Mouse (Mus musculus): ENCODE data around the gene Olfr896-ps1.

Olfr896-ps1 gene

DNA sequence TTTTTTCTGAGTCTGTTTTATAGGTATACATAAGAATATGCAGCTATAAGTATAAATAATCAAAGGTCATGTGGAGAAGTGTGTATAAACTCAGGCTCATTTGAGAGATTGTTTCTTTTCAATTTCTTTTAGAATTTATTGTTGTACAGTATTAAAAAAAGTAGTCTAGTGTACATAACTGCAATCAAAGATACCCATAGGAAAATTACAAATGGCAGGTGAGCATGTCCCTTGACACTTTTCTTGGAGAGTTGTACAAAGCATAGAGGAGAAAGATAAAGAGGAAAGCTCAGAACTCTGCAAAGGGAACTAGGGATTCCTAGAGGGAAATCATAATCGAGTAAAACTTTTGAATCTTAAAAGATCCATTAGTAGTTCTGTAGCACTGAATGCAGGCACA lies at the start of gene Olfr896-ps1:
Gene Olfr896-ps1 (plus strand): TSS at position 301 of the 400 bp plus-strand sequence.
- no peak for DNase-seq (ENCODE audit: low spot score in 2 of 2)

DNA sequence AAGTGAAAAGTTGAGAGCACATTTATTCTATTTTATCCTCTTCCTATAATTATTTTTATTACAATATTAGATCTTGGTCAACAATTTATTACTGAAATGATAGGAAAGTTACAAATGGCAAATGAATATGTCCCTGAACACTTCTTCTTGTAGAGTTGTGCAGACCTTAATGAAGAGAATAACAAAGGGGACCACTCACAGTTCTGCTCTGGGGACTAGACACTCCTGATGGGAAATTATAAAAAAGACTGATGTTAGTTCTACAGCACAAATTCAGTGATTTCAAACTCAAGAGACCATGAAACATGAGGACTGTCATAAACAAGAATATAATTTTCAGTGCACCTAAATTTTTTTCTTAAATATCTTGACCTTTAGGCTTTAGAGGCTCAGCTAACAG lies 38.4 kb upstream of the Olfr896-ps1 start, which contains the start of gene Olfr143:
Gene Olfr143 (plus strand): TSS at position 301 of the 400 bp plus-strand sequence.
- DNase-seq (ENCODE audit: low spot score in 2 of 2), result no peak

DNA sequence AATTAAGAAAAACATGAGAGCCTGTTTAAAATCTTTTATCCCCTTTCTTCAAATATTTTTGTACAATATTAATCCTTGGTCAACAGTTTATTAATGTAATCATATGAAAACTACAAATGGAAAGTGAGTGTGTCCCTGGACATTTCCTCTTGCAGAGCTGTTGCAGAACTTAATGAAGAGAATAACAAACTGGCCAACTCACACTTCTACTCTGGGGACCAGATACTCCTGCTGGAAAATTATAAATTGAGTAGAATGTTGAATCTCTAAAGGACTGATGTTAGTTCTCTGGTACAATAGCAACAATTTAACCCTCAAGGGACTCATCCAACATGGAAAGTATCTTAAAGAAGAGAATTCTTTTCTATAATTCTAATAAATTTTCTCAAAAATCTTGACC lies 23.4 kb upstream of the Olfr896-ps1 start, which contains the start of gene Olfr895:
Gene Olfr895 (plus strand): TSS at position 301 of the 400 bp plus-strand sequence.
- no peak for DNase-seq (ENCODE audit: low spot score in 2 of 2)

- DNase-seq (ENCODE audit: low spot score in 2 of 2), result no peak
These were observed 37.9 kb downstream of the Olfr896-ps1 start, which contains the start of gene Olfr25 for GRCm38 (mm10) chr9:38328760-38329159. Gene Olfr25 (plus strand): TSS chr9:38329060.
